Mouse (Mus musculus): ENCODE data around the gene Osbpl11.

- TF ChIP-seq EP300 (IDR thresholded peaks at IDR 0.05; ENCODE audit: insufficient read depth, low read depth, low read length): no peak
- no peak for TF ChIP-seq CTCF (IDR thresholded peaks at IDR 0.05)
Observed at GRCm38 (mm10) chr16:33234128-33234527, 49.3 kb downstream of the Osbpl11 start.

All from heart, adult 2 months (tissue).